Mouse (Mus musculus) c-Kit-negative CD71-positive TER-119-positive erythroid progenitor cells, embryonic 14.5 days (primary cell): Measurements from ENCODE around the gene Olfr825.
"Not testable (repeated sequence)": the region's sequence is repeated elsewhere in the genome, so short reads cannot be mapped to it uniquely, and the experiment has no call there.

Source experiments
- DNase-seq: peaks from one replicate; pipeline ENCODE4 v3.0.0-alpha.2; 2013; ENCODE audit warnings: low read depth, low spot score

The Olfr825 gene

GRCm38 (mm10) chr10:130166666-130167065 is at the start of gene Olfr825:
Olfr825 (minus strand) TSS chr10:130166766.
- DNase-seq: no peak

GRCm38 (mm10) chr10:130214303-130214702 is 47.7 kb upstream of the Olfr825 start, which contains the start of gene Olfr827:
Olfr827 (minus strand) TSS chr10:130214403.
- DNase-seq: no peak

GRCm38 (mm10) chr10:130184086-130184485 is 17.5 kb upstream of the Olfr825 start, which contains the start of gene Olfr826:
Olfr826 (minus strand) TSS chr10:130184186.
- no peak for DNase-seq

- DNase-seq: no peak
Observed at GRCm38 (mm10) chr10:130165196-130165595, 1.4 kb downstream of the Olfr825 start.

GRCm38 (mm10) chr10:130144121-130144520 is 22.4 kb downstream of the Olfr825 start:
- DNase-seq: no peak

- DNase-seq: not testable (repeated sequence)
Observed at GRCm38 (mm10) chr10:130142481-130142880, 24.1 kb downstream of the Olfr825 start.

GRCm38 (mm10) chr10:130134811-130135210 is 31.8 kb downstream of the Olfr825 start:
- DNase-seq: no peak

GRCm38 (mm10) chr10:130129900-130130299 is 36.7 kb downstream of the Olfr825 start, which contains the start of gene Olfr824:
Olfr824 (minus strand) TSS chr10:130130000.
- not testable (repeated sequence) for DNase-seq

- not testable (repeated sequence) for DNase-seq
Observed at GRCm38 (mm10) chr10:130116045-130116444, 50.5 kb downstream of the Olfr825 start.

- not testable (repeated sequence) for DNase-seq
Observed at GRCm38 (mm10) chr10:130115283-130115682, 51.3 kb downstream of the Olfr825 start, which contains the start of gene Olfr823. Olfr823 (minus strand) TSS chr10:130115383.
